Mouse (Mus musculus) embryonic fibroblast, embryonic 13.5 days (primary cell): ENCODE measurements around the gene Slc44a3. TPM values are rescaled to one million over a fixed set of nuclear protein-coding genes. Genes with fewer than 3 reads are reported as not detected.

Experiments
- H3K27ac ChIP-seq: 2 replicates; pipeline ENCODE4 v1.5.1; 2012; ENCODE audit warnings: low read length, control low read depth, inconsistent platforms; ENCODE audit not compliant: insufficient read depth
- H3K4me1 ChIP-seq: 2 replicates; pipeline ENCODE4 v1.6.1; 2011; ENCODE audit warnings: low read length; ENCODE audit not compliant: control insufficient read depth, insufficient read depth
- H3K4me3 ChIP-seq: 2 replicates; pipeline ENCODE4 v1.5.1; 2011; ENCODE audit warnings: mild to moderate bottlenecking, control low read depth, low read length; ENCODE audit not compliant: insufficient read depth
- CTCF ChIP-seq: IDR thresholded peaks from 2 replicates; pipeline ENCODE4 v1.5.1; 2011; ENCODE audit warnings: mild to moderate bottlenecking, control low read depth, low read length, moderate library complexity, borderline replicate concordance; ENCODE audit not compliant: insufficient read depth
- POLR2A ChIP-seq: IDR thresholded peaks from 2 replicates; pipeline ENCODE4 v1.6.1; 2011; ENCODE audit warnings: low read depth, mild to moderate bottlenecking, control low read depth, low read length, moderate library complexity
- polyA plus RNA-seq: library from polyadenylated mRNA; stranded (reverse); fragments of >200 nt; gene quantifications from 2 replicates; pipeline ENCODE4 v1.2.4, GENCODE M21; 2011; ENCODE audit warnings: low read depth; ENCODE audit not compliant: missing spikeins, insufficient read length

Slc44a3 gene
- polyA plus RNA-seq, 1 experiment: not detected

DNA sequence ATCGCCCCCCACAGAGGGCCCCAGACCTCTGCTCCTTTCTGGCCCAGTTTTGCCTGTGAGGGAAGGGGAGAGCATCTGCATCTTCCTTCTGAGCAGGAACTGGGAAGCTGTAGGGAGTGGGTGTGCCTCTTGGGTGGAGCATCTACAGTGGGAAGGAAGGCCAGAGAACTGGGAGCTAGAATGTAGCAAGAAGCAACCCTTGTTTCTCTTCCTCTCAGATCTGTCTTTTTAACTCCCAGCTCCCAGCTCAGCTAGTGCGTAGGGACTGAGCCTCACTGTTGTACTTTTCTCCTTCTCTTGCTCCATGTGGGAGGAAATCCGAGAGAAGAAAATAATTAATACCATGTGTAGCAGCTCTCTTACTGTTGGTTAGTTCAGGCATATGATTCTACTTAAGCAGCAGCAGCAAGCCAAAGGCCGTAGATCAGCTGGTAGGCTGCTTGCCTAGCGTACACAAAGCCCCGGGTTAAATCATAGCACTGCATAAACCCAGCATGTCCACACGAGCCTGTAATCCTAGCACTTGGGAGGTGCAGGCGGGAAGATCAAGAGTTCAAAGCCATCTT is 98.2 kb downstream of the Slc44a3 start:
- Histone ChIP-seq H3K27ac (peak overlapping the region; percentile 57), H3K4me3 (no peak overlapping the region), H3K4me1 (peaks cover 24% of the 10 kb centered on the region)
- TF ChIP-seq CTCF (no peak), POLR2A (no peak)

DNA sequence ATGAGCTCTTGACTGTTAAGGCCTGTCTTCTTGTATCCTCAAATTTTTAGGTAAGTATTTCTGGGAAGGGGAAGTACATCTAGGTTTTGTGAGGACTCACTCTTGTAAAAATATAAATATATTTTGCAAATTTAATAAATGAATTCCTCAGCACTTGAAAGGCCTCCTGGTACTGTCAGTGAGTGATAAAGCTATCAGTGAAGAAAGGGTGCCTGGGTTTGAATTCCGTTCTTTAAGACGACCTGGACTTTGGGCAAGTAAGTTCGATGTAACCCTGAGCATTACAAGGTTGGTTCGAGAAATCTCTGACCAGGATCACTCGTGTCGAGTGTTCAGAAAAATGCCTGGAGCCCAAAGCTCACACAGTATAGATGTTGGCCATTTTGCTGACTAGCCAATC is 98.8 kb downstream of the Slc44a3 start:
- peaks cover 24% of the 10 kb centered on the region for H3K4me1 ChIP-seq
- no peak for TF ChIP-seq CTCF
- H3K4me3 ChIP-seq: no peak overlapping the region
- peak overlapping the region; percentile 57 for H3K27ac ChIP-seq

DNA sequence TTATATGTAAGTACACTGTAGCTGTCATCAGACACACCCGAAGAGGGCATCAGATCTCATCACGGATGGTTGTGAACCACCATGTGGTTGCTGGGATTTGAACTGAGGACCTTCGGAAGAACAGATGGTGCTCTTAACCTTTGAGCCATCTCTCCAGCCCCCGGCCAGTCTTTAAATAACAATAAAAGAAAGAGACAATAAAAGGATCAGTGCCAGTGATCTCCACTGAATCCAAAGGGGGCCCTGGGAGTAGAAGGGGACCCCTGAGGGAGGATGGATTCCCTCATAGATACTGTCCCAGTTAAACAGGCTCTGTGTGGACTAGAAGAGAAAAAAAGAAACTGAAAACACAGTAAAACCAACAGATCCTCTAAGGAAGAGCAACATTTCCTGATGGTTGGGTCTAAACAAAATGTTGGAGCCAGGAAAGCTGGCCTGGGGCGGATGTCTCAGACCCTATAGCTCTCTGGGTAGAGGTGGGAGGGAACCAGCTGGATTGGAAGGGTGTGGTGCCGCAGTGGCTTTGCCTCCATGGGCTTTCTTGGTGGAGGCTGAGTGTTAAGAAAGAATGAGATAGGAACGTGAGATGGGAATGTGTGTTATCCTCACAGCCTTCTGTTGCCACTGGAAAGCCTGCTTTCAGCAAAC is 101.8 kb downstream of the Slc44a3 start:
- H3K4me3 ChIP-seq: 0 out of 2 replicates have a peak overlapping the region, but pooled peaks have one; percentile 1
- TF ChIP-seq CTCF (no peak), POLR2A (no peak)
- H3K4me1 ChIP-seq: peaks cover 21% of the 10 kb centered on the region
- peak overlapping the region; percentile 22; the same call in 1 of the 2 replicates for H3K27ac ChIP-seq

DNA sequence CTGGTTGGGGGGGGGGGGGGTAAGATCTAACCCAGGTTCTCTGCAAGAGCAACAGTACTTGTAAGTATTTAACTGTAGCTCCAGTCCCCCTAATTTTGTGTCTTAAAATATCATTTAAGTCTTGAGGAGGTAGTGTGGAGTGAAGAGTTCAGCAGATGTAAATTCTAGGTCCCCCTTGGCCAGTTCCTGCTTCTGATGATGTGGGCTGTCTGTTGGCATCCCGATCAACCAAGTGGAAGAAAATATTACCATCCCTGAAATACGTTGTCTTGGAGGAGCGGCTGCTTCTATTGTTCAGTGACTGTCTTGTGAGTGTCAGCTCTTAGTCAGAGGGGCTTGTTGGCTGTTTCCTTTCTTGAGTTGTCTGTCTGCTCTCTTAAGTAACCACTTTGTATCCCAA is 102.7 kb downstream of the Slc44a3 start:
- Histone ChIP-seq H3K27ac (no peak overlapping the region), H3K4me3 (peak overlapping the region; percentile 80), H3K4me1 (peaks cover 17% of the 10 kb centered on the region)
- TF ChIP-seq CTCF (no peak), POLR2A (no peak)

DNA sequence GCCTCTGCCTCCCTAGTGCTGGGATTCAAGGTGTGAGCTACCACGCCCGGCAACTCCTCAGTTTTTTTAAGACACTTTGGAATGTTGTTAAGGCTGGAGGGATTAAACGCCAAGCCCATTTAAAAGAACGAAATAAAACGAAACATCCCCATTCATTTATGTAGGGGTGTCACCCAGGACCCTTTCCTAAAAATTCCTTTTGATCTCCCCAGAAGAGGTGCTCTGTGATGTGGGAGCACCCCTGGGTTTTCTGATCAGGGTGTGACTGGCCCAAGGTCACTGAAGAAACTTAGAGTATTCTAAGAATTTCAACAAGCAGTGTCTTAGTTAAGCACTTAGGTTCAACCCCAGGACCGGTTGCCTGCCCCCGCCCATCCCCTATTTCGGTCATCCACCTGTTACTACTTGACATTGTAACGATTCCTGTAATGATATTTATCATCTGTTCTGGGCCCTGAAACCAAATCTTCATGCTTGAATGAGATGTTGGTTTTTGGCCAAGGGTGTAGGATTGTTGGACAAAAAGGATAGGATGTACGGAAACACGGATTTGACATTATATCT is 103.4 kb downstream of the Slc44a3 start:
- peaks cover 14% of the 10 kb centered on the region for H3K4me1 ChIP-seq
- peak overlapping the region; percentile 95 for H3K27ac ChIP-seq

DNA sequence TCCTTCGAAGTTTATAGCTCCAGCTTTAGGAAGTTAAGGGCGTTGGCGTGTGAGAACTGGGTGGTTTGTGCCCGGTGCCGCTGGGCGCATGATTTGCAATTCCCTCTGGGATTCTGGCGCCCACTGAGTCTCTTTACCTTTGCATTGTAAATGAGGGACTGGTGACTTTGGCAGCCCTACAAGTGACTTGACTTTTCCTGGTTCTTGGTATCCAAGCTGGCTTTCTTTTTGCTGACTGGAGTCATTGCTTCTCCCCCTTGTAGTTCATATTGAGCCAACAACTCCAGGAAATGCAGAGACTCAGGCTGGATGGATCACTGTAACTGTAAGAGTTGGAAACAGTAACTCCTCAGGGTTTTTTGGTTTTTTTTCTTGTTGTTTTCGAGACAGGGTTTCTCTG is 104.0 kb downstream of the Slc44a3 start:
- peaks cover 9% of the 10 kb centered on the region for H3K4me1 ChIP-seq
- H3K4me3 ChIP-seq: peak overlapping the region; percentile 80
- TF ChIP-seq POLR2A (peak; percentile 17; the same call in 1 of the 2 replicates), CTCF (no peak)
- peak overlapping the region; percentile 95 for H3K27ac ChIP-seq

More for the DNA sequence above, 103.4 kb downstream of the Slc44a3 start:
- peak overlapping the region; percentile 80 for H3K4me3 ChIP-seq
- no peak for TF ChIP-seq POLR2A
- TF ChIP-seq CTCF: no peak

DNA sequence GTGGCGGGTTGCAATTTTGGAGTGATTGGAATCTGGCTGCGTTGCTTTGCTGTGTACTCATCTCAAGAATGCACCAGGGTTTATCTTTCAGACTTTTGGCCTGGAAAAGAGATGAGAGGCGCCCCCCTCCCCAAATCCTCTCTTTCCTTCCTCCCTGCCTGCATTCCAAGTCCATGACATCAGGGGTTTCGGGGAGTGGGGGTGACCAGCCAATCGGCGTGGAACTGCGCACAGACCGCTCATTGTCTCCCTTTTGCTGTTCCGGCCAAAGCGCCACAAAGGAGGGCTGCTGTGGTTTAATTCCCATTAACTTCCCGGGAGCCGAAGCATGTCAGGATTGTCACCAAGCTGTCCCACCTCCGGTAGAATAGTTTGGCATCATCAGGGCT is 104.7 kb downstream of the Slc44a3 start:
- peaks cover 9% of the 10 kb centered on the region for H3K4me1 ChIP-seq
- TF ChIP-seq CTCF: no peak
- peak; percentile 74 for TF ChIP-seq POLR2A
- peak overlapping the region; percentile 80 for H3K4me3 ChIP-seq
- peak overlapping the region; percentile 95 for H3K27ac ChIP-seq

DNA sequence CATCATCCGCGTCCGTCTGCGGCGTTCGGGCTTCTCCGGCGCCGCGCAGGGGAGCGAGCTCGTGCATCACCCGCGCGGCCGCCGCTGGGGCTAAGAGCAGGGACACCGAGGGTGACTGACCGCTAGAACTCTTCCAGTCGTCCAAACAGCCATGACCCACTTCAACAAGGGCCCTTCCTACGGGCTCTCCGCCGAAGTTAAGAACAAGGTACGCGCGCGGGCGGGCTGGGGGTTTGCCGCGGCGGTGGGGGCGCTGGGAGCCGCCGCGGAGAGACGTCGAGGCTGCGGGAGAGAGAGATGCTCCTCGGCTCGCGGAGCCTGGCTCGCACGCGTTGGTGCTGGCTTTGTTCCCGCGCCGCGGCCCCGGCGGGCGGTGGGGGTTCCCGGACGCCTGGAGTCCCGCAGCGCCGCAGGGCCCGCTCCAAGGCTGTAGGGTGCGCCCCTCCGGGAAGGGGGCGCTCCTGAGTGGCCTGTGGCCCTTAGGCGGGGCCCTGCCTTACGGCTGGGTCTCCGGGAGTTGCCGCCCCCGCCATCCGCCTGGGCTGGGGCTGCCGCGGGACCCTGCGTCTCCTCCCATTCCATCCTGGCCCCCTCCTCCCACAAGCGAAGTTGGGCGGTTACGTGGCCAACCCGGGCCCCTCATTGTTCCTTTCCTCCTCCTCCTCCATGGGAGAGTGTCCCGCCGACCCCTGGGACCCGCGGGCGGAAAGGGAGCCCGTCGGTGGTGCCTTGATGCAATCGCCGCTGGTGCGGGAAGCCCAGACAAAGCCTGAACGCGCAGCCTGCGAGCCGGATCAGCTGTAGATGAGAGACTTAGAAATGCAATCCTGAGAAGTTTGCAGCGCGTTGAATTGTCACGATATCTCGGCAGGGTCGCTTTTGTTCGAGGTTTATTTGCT is 105.3 kb downstream of the Slc44a3 start:
- H3K27ac ChIP-seq: peak overlapping the region; percentile 95
- peak overlapping the region; percentile 80 for H3K4me3 ChIP-seq
- TF ChIP-seq CTCF (0 out of 2 replicates have a peak, but pooled peaks have one; percentile 13), POLR2A (peak; percentile 61)
- peaks cover 4% of the 10 kb centered on the region for H3K4me1 ChIP-seq

DNA sequence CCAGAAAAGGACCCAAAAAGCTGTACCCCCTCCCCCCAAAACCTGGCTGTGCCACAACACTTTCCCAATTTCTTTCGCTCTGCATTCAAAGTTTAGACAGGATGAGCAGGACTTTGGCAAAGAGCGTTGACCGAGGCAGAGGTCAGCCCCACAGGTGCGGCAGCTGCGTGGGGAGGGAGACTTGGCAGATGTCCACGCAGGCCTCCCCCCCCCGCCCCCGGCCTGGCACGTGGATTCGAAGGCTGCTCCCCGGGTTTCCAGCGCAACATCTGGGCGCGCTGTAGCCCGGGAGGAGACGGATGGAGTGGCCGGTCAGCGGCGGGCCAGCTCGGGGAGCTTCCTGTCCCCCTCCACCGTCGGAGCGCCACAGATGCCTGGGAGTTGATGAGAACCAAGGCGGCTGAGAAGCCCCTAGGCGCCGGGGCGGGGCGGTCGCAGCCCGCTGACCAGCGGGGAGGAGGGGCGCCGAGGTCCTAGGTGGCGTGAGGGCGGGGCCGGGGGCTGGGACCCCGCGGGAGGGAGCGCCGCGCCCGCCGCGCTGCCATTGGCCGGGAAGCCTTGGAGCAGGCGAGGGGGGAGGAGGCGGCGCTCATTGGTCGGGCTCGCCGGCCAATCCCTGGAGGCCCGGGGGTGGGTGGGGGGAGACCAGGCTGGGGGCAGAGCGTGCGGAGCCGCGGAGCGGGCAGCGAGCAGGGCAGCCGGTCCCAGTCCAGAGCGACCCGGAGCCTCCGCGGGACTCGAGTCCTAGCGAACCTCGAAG is 106.2 kb downstream of the Slc44a3 start, which contains the start of gene Cnn3:
TSS of gene Cnn3 (plus strand) at position 637 of the 760 bp plus-strand sequence.
- Histone ChIP-seq H3K4me1 (peaks cover 3% of the 10 kb centered on the region), H3K27ac (peak within 1 kb of the TSS; percentile 95), H3K4me3 (peak within 1 kb of the TSS; percentile 80)
- TF ChIP-seq POLR2A (peak; percentile 88), CTCF (no peak)
